Mouse (Mus musculus): ENCODE measurements at regions not wholly inside any gene's neighbourhood (a gene's known extent, or its start where the extent isn't known, plus 50 kb on each side); places are given as distances from the start of the nearest gene placed in this dataset.
A peak's percentile ranks its signal among the peaks of the same experiment; 100 is the strongest.
"Not testable (repeated sequence)": the region's sequence is repeated elsewhere in the genome, so short reads cannot be mapped to it uniquely, and the experiment has no call there.

DNA sequence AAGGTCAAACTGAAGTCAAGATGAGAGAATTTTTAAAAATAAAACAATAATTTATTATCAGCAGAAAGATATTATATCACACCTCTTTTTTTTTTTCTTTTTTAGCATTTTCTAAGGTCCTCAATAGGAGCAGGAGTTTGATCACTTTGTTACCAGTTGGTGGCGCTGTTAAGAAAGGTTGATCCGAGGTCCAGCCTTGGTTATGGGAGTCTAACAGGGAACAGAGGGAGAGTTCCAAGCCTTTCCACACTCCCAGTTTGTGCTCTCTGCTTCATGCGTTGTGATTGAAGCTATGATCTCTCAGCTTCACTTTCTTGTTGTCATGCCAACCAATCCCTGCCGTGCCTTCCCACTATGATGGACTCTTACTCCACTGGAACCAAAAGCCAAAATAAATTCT is 83.8 kb downstream of the Fam174a start:
- peak; percentile 30 for DNase-seq (ENCODE audit: low spot score)

DNA sequence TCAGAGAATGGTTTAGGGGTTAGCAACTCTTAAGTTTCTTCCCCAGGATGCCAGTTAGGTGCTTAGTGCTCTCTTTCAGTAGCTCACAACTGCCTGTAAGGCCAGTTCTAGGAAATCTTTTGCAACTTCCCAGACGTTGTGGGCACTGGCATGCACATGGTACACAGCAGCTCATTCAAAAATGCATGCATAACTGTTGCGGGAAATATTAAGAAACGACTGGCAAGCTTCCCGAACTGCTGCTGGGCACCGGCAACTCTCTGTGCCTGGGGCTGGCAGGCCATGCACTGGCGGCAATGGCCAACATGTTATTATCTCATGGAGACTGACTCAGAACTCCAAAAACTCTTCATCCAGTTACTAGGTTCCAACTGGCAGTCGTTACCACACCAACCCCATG is 86.3 kb downstream of the Fam174a start:
- no peak for DNase-seq (ENCODE audit: low spot score)

DNA sequence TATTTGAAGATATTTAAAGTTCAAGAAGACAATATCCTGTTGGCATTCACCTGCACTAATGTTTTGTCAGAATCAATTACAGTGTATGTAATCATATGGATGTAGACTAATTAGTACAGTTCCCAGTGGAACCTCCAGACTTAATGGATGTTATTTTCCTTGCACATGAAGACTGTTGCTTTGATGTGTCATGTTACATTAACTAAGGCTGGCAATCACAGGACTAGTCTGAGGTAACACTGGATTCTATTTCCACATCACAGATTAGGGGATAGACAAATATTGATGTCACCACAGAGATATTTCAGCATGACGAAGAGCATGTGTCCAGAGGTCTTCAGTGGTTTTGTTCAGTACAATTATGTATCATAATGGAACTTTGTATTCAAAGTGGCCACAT is 108.8 kb downstream of the Fam174a start:
- no peak for DNase-seq (ENCODE audit: low spot score)

DNA sequence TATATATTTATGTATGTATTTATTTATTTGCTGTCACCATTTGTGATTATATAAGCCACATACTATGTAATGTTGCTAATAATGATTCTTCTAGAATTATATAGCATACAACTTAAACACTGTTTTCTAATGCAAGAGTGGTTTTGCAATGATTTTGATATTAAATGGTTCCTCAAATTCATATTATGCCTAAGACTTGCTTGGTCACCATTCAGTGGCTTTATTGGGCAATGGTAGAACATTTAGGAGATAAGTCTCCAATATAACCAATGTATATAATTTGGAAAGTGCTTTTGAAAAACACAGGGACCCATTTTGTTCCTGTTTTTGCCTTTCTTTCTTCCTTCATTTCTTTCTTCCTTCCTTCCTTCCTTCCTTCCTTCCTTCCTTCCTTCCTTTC is 112.0 kb downstream of the Fam174a start:
- DNase-seq (ENCODE audit: low spot score), result no peak

DNA sequence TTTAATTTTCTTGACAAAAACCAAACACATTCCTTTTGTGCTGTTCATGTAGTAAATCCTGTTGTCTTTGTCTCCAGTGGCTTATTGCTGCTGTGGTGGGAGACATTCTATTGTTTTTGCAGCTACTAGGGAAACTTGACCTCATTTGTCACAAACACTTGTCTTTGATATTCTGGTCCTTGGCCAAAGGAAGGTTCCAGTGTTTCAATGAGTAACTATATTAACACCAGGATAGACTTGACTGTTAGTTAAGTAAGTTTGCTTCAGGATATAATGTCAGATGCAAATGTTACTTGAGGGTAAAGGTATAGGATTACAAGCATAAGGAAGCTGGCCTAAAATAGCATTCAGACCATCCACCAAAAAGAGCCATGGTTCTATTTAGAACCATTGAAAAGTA is 123.7 kb downstream of the Fam174a start:
- DNase-seq (ENCODE audit: low spot score), result no peak

DNA sequence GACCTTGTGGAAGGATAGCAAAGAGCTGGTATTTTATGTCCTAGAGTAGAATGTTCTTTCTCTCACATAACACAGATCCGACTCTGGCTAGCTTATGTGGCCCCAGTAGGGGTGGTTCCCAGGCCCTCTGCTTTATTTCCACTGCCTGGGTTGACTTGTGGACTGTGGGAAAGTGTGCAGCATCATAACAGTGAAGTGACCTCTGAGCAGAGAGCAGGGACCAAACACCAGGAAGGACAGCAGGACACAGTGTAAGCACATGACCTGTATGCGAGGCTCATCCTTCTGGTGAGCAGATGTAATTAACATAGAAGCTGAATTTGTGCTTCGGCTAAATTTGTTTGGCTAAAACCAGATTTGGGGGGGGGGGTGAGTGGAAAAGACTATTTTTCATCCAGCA is 132.1 kb downstream of the Fam174a start:
- no peak for DNase-seq (ENCODE audit: low spot score)

DNA sequence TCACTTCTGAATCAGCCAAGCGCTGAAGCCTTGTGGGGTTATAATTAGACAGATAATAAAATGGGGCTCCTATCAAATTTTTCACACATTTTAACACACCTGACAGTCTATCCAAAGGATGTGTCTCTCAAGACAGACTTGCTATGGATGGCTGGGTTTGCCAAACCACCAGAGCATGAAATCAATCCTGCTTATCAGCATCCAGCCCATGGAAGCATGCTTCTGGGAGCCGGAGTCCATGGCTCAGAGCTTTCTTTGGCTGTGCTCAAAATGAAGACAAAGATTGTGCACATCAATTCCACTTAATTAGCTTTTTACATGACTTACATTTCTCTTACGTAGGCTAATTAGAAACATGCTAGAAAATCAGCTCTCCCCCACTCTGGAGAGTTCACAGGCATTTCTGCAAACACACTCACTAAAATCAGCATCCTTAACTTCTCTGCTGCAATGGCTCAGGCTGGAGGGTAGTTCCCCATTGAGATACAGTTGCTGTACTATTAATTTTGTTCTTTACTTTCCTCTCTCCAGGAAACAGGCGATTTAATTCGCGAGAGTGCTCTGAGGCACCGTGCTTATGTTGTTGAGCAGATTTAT is 135.6 kb downstream of the Fam174a start:
- DNase-seq (ENCODE audit: low spot score), result no peak

DNA sequence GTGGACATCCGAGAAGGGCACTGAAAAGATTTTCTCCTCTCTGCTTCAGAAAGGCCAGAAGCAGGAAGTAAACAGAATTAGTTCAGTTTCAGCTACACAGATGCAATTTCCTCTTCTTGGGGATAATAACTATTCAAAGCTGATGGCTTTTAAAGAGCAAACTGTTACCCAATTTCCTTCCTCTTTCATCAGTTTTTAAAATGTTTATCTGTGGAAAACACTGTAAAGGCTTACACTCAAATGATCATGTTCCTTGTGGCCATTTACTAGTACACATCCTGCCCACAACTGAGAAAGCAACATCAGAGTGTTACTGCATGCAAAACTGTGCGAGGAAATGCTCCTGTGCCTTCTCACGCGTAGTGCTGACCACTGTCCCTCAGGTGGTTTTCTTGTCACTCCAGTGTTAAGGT is 137.5 kb downstream of the Fam174a start:
- peak; percentile 58 for DNase-seq (ENCODE audit: low spot score)

DNA sequence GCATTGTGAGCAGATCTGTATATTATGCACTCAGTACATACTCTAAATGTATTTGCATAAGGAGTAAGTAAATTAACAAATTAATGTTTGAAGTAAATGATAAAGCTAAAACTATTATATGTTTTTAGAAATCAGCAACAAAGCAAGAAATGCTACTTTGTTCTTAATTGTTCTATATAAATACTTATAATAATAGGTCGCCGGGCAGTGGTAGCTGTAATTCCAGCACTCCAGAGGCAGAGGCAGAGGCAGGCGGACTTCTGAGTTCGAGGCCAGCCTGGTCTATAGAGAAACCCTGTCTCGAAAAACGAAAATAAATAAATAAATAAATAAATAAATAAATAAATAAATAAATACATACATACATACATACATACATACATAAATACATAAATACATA is 138.3 kb downstream of the Fam174a start:
- peak; percentile 39 for DNase-seq (ENCODE audit: low spot score)

DNA sequence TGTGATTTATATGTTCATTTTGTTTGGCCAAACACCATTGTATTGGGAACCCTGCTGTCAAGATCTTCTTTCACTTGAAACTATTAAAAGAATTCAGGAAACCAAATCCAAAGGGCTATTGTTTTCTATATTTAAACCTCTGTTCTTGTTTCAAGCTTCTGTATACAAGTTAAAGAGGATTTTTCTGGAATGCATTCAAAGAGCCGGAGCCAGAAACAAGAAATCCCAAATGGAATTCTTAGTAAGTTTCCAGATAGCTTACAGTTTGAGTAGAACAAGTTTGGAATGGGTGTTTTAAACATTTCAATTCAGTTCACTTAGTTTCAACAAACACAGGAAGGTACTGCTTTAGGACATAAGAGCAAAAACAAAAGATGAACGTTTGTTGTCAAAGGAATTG is 140.8 kb downstream of the Fam174a start:
- DNase-seq (ENCODE audit: low spot score), result peak; percentile 53

DNA sequence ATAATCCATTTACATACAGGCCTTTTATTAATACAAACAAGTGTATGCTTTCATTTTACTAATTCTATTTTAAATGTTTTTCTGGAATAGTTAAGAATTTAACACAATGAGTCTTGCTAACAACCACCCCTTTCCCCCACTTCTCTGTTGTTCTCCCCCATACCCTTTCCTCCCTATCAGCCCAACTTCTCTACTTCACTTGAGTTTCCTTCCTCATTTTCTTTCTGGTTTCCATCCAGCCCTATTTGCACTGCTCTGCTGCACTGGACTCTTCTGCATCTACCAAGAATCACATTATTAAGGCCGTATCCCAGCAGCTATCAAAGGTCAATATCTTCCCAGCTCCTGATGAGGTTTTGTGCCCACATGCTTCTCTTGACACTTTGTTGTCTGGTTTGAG is 145.9 kb downstream of the Fam174a start:
- no peak for DNase-seq (ENCODE audit: low spot score)

DNA sequence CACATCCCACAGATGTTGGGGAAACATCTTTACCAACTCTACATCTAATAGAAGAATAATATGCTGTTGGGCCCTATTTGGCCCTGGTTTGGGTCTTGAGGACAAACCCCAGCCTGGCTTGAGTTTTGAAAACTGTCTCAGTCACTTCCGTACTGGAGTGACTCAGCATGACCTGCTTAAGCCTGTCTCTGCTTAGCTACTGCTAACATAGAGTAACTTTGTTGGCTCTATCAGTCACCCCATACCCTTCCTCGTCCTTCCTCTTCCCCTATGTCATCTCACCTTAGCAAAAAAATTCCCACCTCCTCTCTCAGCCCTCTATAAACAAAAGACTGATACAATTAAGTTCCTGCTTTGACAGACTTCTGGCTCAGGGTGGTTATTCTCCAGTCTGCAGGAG is 154.7 kb downstream of the Fam174a start:
- no peak for DNase-seq (ENCODE audit: low spot score)

DNA sequence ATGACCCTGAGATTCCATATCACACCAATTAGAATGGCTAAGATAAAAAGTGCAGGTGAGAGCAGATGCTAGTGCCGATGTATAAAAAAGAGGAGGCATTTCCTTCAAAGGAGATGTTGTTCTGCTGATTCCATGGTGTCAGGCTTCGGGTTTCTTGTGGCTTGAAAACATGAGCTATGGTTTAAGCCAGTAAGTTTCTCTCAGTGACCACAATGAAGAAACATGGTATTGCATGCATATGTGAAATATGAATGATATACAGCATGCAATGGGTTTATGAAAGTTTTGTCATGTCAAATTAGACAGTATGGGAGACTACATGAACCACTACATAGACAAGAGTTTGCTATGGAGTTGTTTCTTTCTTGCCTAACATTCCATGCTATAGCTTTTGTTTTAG is 155.3 kb downstream of the Fam174a start:
- DNase-seq (ENCODE audit: low spot score), result no peak

DNA sequence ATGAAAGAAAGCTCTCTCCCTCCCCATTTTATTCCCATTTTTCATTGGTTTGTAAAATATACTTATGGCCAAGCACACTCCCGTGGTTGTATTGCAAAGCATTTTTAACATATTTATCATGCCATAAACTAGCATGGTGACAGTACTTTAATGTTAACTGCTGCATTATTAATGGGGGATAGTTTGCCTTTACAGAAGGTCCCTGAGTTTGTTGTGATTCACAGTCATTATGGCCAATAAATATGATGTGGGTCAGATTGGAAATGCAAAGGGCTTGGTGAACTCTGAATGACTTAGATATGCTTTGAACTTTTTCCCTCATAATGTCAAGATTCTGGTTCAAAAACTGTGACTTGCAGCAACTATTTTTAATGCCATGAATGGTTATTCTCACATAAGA is 157.1 kb downstream of the Fam174a start:
- DNase-seq (ENCODE audit: low spot score), result no peak

DNA sequence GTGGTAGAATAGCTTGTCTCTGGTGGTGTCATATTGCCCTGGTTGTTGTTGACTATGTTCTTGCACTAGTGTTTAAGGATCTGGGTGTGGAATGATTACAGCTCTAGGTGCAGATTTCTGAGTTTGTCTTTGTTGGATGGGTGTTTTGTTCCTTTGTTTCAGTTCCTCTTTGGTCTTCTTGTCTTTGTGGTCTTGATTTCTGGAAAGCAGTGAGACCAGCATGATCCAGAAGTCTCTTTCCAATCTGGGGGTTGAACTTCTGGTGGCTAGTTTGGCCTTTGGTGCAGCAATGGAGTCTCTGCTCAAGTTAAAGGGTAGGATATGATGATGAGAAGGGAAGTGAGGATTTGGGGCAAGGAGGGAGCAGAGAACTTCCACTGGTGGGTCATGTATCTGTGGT is 174.4 kb downstream of the St8sia4 start:
- DNase-seq (ENCODE audit: low spot score), result no peak

DNA sequence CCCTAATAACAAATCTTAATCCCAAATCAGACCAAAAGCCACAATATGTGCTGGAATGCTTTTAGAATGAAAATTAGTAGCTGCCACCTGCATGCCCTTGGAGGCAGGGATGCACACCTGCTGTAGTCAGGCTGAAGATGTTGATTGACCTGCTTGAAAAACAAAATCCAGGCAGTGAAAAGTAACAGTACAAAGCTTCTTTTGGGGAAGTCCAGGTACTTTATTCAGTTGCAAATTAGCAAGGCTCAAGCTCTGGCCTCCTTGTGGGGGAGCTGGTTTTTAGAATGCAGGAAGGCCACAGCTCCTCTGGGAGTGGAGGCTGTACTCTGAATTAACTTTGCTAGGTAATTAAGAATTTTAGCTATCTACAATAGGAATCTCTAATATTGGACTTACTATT is 166.7 kb downstream of the St8sia4 start:
- not testable (repeated sequence) for DNase-seq (ENCODE audit: low spot score)

DNA sequence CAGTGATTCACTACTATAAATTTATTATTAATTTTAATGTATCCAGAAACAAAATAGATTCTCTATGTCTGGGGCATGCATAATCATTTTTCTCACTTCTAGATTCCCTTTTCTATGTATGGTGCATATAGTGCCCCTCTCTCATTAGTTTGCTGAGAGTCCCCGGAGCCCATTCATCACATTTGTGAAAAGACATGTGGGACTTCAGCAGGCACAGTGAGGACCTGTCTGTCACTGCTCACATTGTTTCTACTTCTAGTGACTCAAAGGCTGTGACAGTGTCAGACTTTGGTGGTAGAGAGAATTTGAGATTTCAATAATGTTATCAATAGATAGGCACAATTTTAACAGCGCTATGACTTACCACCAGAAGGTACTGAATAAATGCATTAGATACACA is 158.7 kb downstream of the St8sia4 start:
- DNase-seq (ENCODE audit: low spot score), result no peak

DNA sequence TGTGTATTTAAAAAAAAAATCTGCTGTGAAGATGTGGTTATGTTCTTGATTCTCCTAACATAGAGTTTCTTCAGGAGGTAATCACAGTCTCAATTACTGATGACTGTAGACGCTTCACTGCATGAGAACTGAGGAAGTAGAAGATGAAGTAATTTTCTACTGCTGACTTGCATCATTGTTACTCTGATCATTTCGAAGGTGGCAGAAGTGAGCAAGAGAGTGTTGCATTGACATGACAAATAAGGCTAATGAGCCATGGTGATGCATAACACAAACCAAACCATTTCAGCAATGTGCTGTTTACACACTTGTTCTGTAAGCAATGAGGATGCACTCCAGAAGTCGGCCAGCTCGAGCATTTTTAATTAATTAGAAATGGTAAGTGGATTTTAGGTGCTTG is 138.6 kb downstream of the St8sia4 start:
- no peak for DNase-seq (ENCODE audit: low spot score)

DNA sequence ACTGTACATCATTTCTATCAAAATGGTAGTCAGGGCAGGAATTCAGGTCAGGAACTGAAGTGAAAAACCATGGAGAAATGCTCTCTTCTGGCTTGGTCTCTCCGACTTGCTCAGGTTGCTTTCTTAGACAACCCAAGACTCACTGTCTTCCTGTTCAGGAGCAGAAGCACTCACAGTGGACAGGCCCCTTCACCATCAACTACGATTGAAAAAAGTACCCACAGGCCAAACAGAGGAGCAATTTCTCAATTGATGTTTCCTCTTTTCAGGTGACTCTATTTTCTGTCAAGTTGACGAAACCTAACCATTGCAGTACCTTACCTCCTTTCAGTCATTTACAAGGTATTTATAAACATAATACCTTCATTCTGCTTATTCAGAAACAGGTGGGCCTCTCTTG is 136.4 kb downstream of the St8sia4 start:
- no peak for DNase-seq (ENCODE audit: low spot score)
